ENCODE assay signal across 20 mouse cellular contexts in genomic region chr14:79136585-79136984, GRCm38 (mm10).
DNase-seq lines count a peak whose midpoint lies in the region; ATAC-seq and TF ChIP-seq lines count a peak whose summit lies in the region.
"Had no signal": no experiment of that assay in that cellular context is flagged by ENCODE, and none has a peak within 500 bp of the region (broad histone marks: within the 10 kb centered on the region; RNA-seq: fewer than 3 reads in every experiment).

No protein-coding gene starts in this region.

- H3K9me3 ChIP-seq in lung, embryonic 14.5 days (ENCODE audit: low read depth, low read length): no peaks in the 10 kb centered on the region
- H3K9me3 ChIP-seq: embryonic facial prominence, embryonic 13.5 days; G1E; heart, embryonic 12.5 days had no signal

- 0 out of 2 replicates have a peak, but pooled peaks cover 5% of the 10 kb centered on the region for H3K4me1 ChIP-seq in lung, embryonic 14.5 days (ENCODE audit: insufficient read depth)

- no peak overlapping the region for H3K9ac ChIP-seq in lung, embryonic 14.5 days
- H3K9ac ChIP-seq: embryonic facial prominence, embryonic 13.5 days; heart, embryonic 12.5 days had no signal

- 49% methylated on average over 3 of the region's 3 CpGs for WGBS in lung, embryonic 14.5 days

- no peak for ATAC-seq in lung, embryonic 14.5 days (ENCODE audit: insufficient read depth)
- ATAC-seq: CD4-positive, CD25-positive, alpha-beta regulatory T cell, adult 4 months; forebrain, embryonic 14.5 days; hindbrain, embryonic 16.5 days had no signal

- no peaks in the 10 kb centered on the region for H3K36me3 ChIP-seq in lung, embryonic 14.5 days (ENCODE audit: insufficient read depth)
- H3K36me3 ChIP-seq: embryonic facial prominence, embryonic 13.5 days; heart, embryonic 12.5 days had no signal

- H3K4me2 ChIP-seq in lung, embryonic 14.5 days: no peak overlapping the region
- H3K4me2 ChIP-seq: embryonic facial prominence, embryonic 13.5 days; heart, embryonic 12.5 days had no signal

- no peak for DNase-seq in lung, embryonic 14.5 days
- no peak for DNase-seq in lung, postnatal 10 days
- peak; percentile 51 for DNase-seq in 416B (ENCODE audit: low read depth)
- DNase-seq in NIH3T3 (ENCODE audit: low read depth): peak; percentile 40
- peak; percentile 10 for DNase-seq in lung, postnatal 14 days
- no peak for DNase-seq in left cerebral cortex, postnatal 10 days (ENCODE audit: extremely low spot score in 1 of 2, low spot score in 2 of 2)
- no peak for DNase-seq in left cerebral cortex, postnatal 4 days
- no peak for DNase-seq in frontal cortex, postnatal 36 days (ENCODE audit: low spot score in 2 of 2)
- DNase-seq: adrenal gland, postnatal 10 days; B cell, adult 2 months; cerebellum, adult 11 months; cerebellum, adult 8-10 months; cerebellum, postnatal 14 days; embryo, embryonic 11 days had no signal

- no peak overlapping the region for H3K4me3 ChIP-seq in lung, embryonic 14.5 days (ENCODE audit: low read depth, low read length)
- H3K4me3 ChIP-seq: embryonic facial prominence, embryonic 13.5 days; heart, embryonic 12.5 days had no signal

- no peak for TF ChIP-seq CTCF in lung, embryonic 14.5 days (IDR thresholded peaks at IDR 0.05; ENCODE audit: low read depth)

- intact Hi-C loops in left cerebral cortex, postnatal 10 days (cut with DNase I): no loop called here
- intact Hi-C loops in left cerebral cortex, postnatal 4 days (cut with DNase I): no loop called here

- H3K27me3 ChIP-seq in lung, embryonic 14.5 days (ENCODE audit: insufficient read depth, low read length): no peaks in the 10 kb centered on the region
- H3K27me3 ChIP-seq: embryonic facial prominence, embryonic 13.5 days; heart, embryonic 12.5 days had no signal

- peak overlapping the region; percentile 69; the same call in 1 of the 2 replicates for H3K27ac ChIP-seq in lung, embryonic 14.5 days (ENCODE audit: low read depth)
- H3K27ac ChIP-seq: embryonic facial prominence, embryonic 13.5 days had no signal

Comparison
In these comparisons a context has a peak if more than half of its experiments do, and no peak if none do; other contexts are left out.
1. DNase-seq: peak in 416B (single experiment), NIH3T3 (single experiment) and lung, postnatal 14 days (single experiment); none in lung, embryonic 14.5 days (single experiment), lung, postnatal 10 days (single experiment), left cerebral cortex, postnatal 10 days (0 of 2), left cerebral cortex, postnatal 4 days (single experiment) and frontal cortex, postnatal 36 days (0 of 2).